Mouse (Mus musculus): ENCODE measurements around the gene Pbx4. TPM values are rescaled to one million over a fixed set of nuclear protein-coding genes. Genes with fewer than 3 reads are reported as not detected.

Gene Pbx4
- total RNA-seq, 2 experiments from 2014 or later, result 13.3 to 13.6 TPM

GRCm38 (mm10) chr8:69921141-69921540 lies 88.8 kb downstream of the Pbx4 start:
- DNase-seq (ENCODE audit: extremely low spot score in 1 of 2, low spot score in 1 of 2), result no peak

Other genes starting within 250 kb of the Pbx4 start
- 10 to 100 TPM; 16.6 to 17.1 TPM for gene Zfp868, start 206.9 kb upstream of the Pbx4 start, total RNA-seq (2021)
- 1 to 10 TPM; 4.3 to 5.5 TPM for gene Zfp964, start 178.0 kb upstream of the Pbx4 start, total RNA-seq (2021)
- 10 to 100 TPM; 19.1 to 19.7 TPM for gene Zfp869, start 121.8 kb upstream of the Pbx4 start, total RNA-seq (2021)
- gene Zfp963, start 82.5 kb upstream of the Pbx4 start, total RNA-seq (2021), result 1 to 10 TPM; 4.2 to 4.5 TPM
- gene Gm20422, start 57.6 kb upstream of the Pbx4 start, total RNA-seq (2021), result 1 to 10 TPM; 1.8 to 2.6 TPM
- gene Atp13a1, start 41.3 kb upstream of the Pbx4 start, total RNA-seq (2021), result 10 to 100 TPM; 39.9 to 44.5 TPM
- gene Zfp866, start 41.3 kb upstream of the Pbx4 start, total RNA-seq (2021), result 10 to 100 TPM; 26.1 to 28.8 TPM
- 10 to 100 TPM; 10.9 to 15.2 TPM for gene Gmip, start 23.8 kb upstream of the Pbx4 start, total RNA-seq (2021)
- under 1 TPM; 0.35 to 0.37 TPM for gene Lpar2, start 10.1 kb upstream of the Pbx4 start, total RNA-seq (2021)
- gene Cilp2, start 55.2 kb downstream of the Pbx4 start, total RNA-seq (2021), result 1 to 10 TPM in 1 of 2 experiments, under 1 TPM in 1; 0.89 to 1.3 TPM
- gene Tssk6, start 69.7 kb downstream of the Pbx4 start, total RNA-seq (2021), result under 1 TPM; 0.27 to 0.28 TPM
- gene Ndufa13, start 70.1 kb downstream of the Pbx4 start, total RNA-seq (2021), result 100 to 1,000 TPM; 159 to 174 TPM
- gene Yjefn3, start 70.2 kb downstream of the Pbx4 start, total RNA-seq (2021), result 10 to 100 TPM; 29.0 to 37.5 TPM
- 10 to 100 TPM; 30.7 TPM for gene Gatad2a, start 163.9 kb downstream of the Pbx4 start, total RNA-seq (2021)
- 10 to 100 TPM; 77.2 to 83.9 TPM for gene Mau2, start 210.2 kb downstream of the Pbx4 start, total RNA-seq (2021)
- 10 to 100 TPM; 48.7 to 58.3 TPM for gene Sugp1, start 210.3 kb downstream of the Pbx4 start, total RNA-seq (2021)
- gene Tm6sf2, start 240.4 kb downstream of the Pbx4 start, total RNA-seq (2021), result 1 to 10 TPM; 2.9 to 4.9 TPM